Mouse (Mus musculus) neural tube, embryonic 13.5 days (tissue): ENCODE results near the gene Spi1. TPM values are rescaled to one million over a fixed set of nuclear protein-coding genes. Genes with fewer than 3 reads are reported as not detected.

Source experiments
- ATAC-seq: fragments of 200-750 bp; cut with Nextera tagmentation; 2 replicates; pipeline ENCODE4 v1.8.0; 2017; ENCODE audit warnings: low read depth, mild to moderate bottlenecking, moderate TSS enrichment, moderate library complexity
- H3K27ac ChIP-seq: fragments of 300-500 bp; sonication (generic); replicated peaks from 2 replicates; pipeline ENCODE4 v1.5.1; 2015; ENCODE audit warnings: moderate library complexity, mild to moderate bottlenecking, inconsistent platforms
- H3K27me3 ChIP-seq: fragments of 300-500 bp; sonication (generic); 2 replicates; pipeline ENCODE4 v1.6.1; 2015; ENCODE audit warnings: mild to moderate bottlenecking, inconsistent platforms
- H3K36me3 ChIP-seq: fragments of 300-500 bp; sonication (generic); 2 replicates; pipeline ENCODE4 v1.6.1; 2015; ENCODE audit warnings: mild to moderate bottlenecking, inconsistent platforms
- H3K4me1 ChIP-seq: fragments of 300-500 bp; sonication (generic); replicated peaks from 2 replicates; pipeline ENCODE4 v1.6.1; 2015; ENCODE audit warnings: inconsistent platforms
- H3K4me2 ChIP-seq: fragments of 300-500 bp; sonication (generic); 2 replicates; pipeline ENCODE4 v1.6.1; 2015; ENCODE audit warnings: inconsistent platforms, mild to moderate bottlenecking, moderate library complexity
- H3K4me3 ChIP-seq: fragments of 300-500 bp; sonication (generic); 2 replicates; pipeline ENCODE4 v1.5.1; 2015; ENCODE audit warnings: mild to moderate bottlenecking, inconsistent platforms
- H3K9ac ChIP-seq: fragments of 300-500 bp; sonication (generic); 2 replicates; pipeline ENCODE4 v1.6.1; 2015; ENCODE audit warnings: moderate library complexity, mild to moderate bottlenecking, inconsistent platforms
- H3K9me3 ChIP-seq: fragments of 300-500 bp; sonication (generic); 2 replicates; pipeline ENCODE4 v1.6.1; 2016; ENCODE audit warnings: inconsistent platforms
- WGBS: fragments of 180-500 bp; shearing (Covaris S2); methylation state at CpG from one replicate; pipeline ENCODE4 v1.1.7; 2015; 5-methylcytosine and 5-hydroxymethylcytosine counted together
- polyA plus RNA-seq: library from polyadenylated mRNA; unstranded; fragments of >200 nt; fragmentation: Nextera tagmentation; extraction: Ambion mirVana; gene quantifications from 2 replicates; pipeline ENCODE4 v1.2.1, GENCODE M21; 2015

Gene Spi1
- polyA plus RNA-seq, 1 experiment from 2014 or later = 5.2 TPM

- ATAC-seq = no peak
- Histone ChIP-seq H3K36me3 (no peaks in the 10 kb centered on the region), H3K4me1 (no peaks in the 10 kb centered on the region), H3K9me3 (no peaks in the 10 kb centered on the region), H3K4me2 (no peak overlapping the region), H3K27ac (no peak overlapping the region), H3K4me3 (no peak overlapping the region), H3K9ac (no peak overlapping the region), H3K27me3 (no peaks in the 10 kb centered on the region)
- 88% methylated on average over 14 of the region's 14 CpGs for WGBS
Observed at GRCm38 (mm10) chr2:91085494-91086391, 3.6 kb downstream of the Spi1 start.

- no peak overlapping the region for H3K27ac ChIP-seq
- ATAC-seq = no peak
- H3K9ac ChIP-seq = no peak overlapping the region
- 69% methylated on average over 9 of the region's 9 CpGs for WGBS
- no peak overlapping the region for H3K4me2 ChIP-seq
- H3K4me3 ChIP-seq = no peak overlapping the region
- no peaks in the 10 kb centered on the region for H3K4me1 ChIP-seq
- H3K27me3 ChIP-seq = no peaks in the 10 kb centered on the region
- no peaks in the 10 kb centered on the region for H3K36me3 ChIP-seq
- no peaks in the 10 kb centered on the region for H3K9me3 ChIP-seq
Observed at GRCm38 (mm10) chr2:91086392-91087237, 4.4 kb downstream of the Spi1 start.

GRCm38 (mm10) chr2:91087453-91087852 lies 5.3 kb downstream of the Spi1 start:
- Histone ChIP-seq H3K27ac (no peak overlapping the region), H3K36me3 (no peaks in the 10 kb centered on the region), H3K4me1 (no peaks in the 10 kb centered on the region), H3K4me2 (no peak overlapping the region), H3K27me3 (no peaks in the 10 kb centered on the region), H3K9ac (no peak overlapping the region), H3K9me3 (no peaks in the 10 kb centered on the region), H3K4me3 (no peak overlapping the region)
- ATAC-seq = no peak
- WGBS = 86% methylated on average over 9 of the region's 9 CpGs

GRCm38 (mm10) chr2:91088987-91089386 lies 6.8 kb downstream of the Spi1 start:
- no peaks in the 10 kb centered on the region for H3K27me3 ChIP-seq
- H3K9ac ChIP-seq = no peak overlapping the region
- H3K27ac ChIP-seq = no peak overlapping the region
- 80% methylated on average over 9 of the region's 9 CpGs for WGBS
- no peaks in the 10 kb centered on the region for H3K4me1 ChIP-seq
- H3K4me2 ChIP-seq = no peak overlapping the region
- no peaks in the 10 kb centered on the region for H3K36me3 ChIP-seq
- no peaks in the 10 kb centered on the region for H3K9me3 ChIP-seq
- no peak for ATAC-seq
- H3K4me3 ChIP-seq = no peak overlapping the region

GRCm38 (mm10) chr2:91090208-91090607 lies 8.0 kb downstream of the Spi1 start:
- H3K4me2 ChIP-seq = no peak overlapping the region
- ATAC-seq = no peak
- H3K36me3 ChIP-seq = no peaks in the 10 kb centered on the region
- H3K9ac ChIP-seq = no peak overlapping the region
- H3K4me1 ChIP-seq = no peaks in the 10 kb centered on the region
- no peaks in the 10 kb centered on the region for H3K27me3 ChIP-seq
- H3K9me3 ChIP-seq = no peaks in the 10 kb centered on the region
- no peak overlapping the region for H3K27ac ChIP-seq
- WGBS = 80% methylated on average over 6 of the region's 6 CpGs
- H3K4me3 ChIP-seq = no peak overlapping the region

GRCm38 (mm10) chr2:91090827-91091226 lies 8.6 kb downstream of the Spi1 start:
- Histone ChIP-seq H3K4me1 (no peaks in the 10 kb centered on the region), H3K9me3 (no peaks in the 10 kb centered on the region), H3K27ac (no peak overlapping the region), H3K27me3 (no peaks in the 10 kb centered on the region), H3K4me3 (no peak overlapping the region), H3K36me3 (no peaks in the 10 kb centered on the region), H3K9ac (no peak overlapping the region), H3K4me2 (no peak overlapping the region)
- WGBS = 78% methylated on average over 6 of the region's 6 CpGs
- ATAC-seq = no peak

GRCm38 (mm10) chr2:91096524-91096923 lies 14.3 kb downstream of the Spi1 start:
- Histone ChIP-seq H3K4me3 (no peak overlapping the region), H3K4me2 (no peak overlapping the region), H3K9ac (no peak overlapping the region), H3K27me3 (no peaks in the 10 kb centered on the region), H3K36me3 (no peaks in the 10 kb centered on the region), H3K4me1 (no peaks in the 10 kb centered on the region), H3K27ac (no peak overlapping the region), H3K9me3 (no peaks in the 10 kb centered on the region)
- no peak for ATAC-seq
- 72% methylated on average over 14 of the region's 14 CpGs for WGBS

GRCm38 (mm10) chr2:91097015-91097414 lies 14.8 kb downstream of the Spi1 start:
- 85% methylated on average over 10 of the region's 10 CpGs for WGBS
- Histone ChIP-seq H3K4me2 (no peak overlapping the region), H3K4me1 (no peaks in the 10 kb centered on the region), H3K27ac (no peak overlapping the region), H3K9me3 (no peaks in the 10 kb centered on the region), H3K27me3 (no peaks in the 10 kb centered on the region), H3K4me3 (no peak overlapping the region; the same call in 1 of the 2 replicates), H3K9ac (no peak overlapping the region), H3K36me3 (no peaks in the 10 kb centered on the region)
- no peak for ATAC-seq

- Histone ChIP-seq H3K36me3 (no peaks in the 10 kb centered on the region), H3K27me3 (no peaks in the 10 kb centered on the region), H3K9ac (no peak overlapping the region), H3K4me3 (no peak overlapping the region), H3K4me2 (no peak overlapping the region), H3K9me3 (no peaks in the 10 kb centered on the region), H3K27ac (no peak overlapping the region), H3K4me1 (no peaks in the 10 kb centered on the region)
- no peak for ATAC-seq
- WGBS = 95% methylated on average over 2 of the region's 2 CpGs
Observed at GRCm38 (mm10) chr2:91098156-91098555, 16.0 kb downstream of the Spi1 start.

GRCm38 (mm10) chr2:91101124-91101740 lies 19.0 kb downstream of the Spi1 start:
- H3K27ac ChIP-seq = no peak overlapping the region
- H3K9me3 ChIP-seq = no peaks in the 10 kb centered on the region
- no peak overlapping the region for H3K4me3 ChIP-seq
- no peaks in the 10 kb centered on the region for H3K27me3 ChIP-seq
- no peaks in the 10 kb centered on the region for H3K4me1 ChIP-seq
- ATAC-seq = peak; percentile 84
- H3K9ac ChIP-seq = no peak overlapping the region
- 12% methylated on average over 7 of the region's 7 CpGs for WGBS
- no peak overlapping the region for H3K4me2 ChIP-seq
- no peaks in the 10 kb centered on the region for H3K36me3 ChIP-seq

GRCm38 (mm10) chr2:91108156-91108555 lies 26.0 kb downstream of the Spi1 start:
- Histone ChIP-seq H3K9ac (no peak overlapping the region), H3K4me3 (no peak overlapping the region), H3K27ac (no peak overlapping the region), H3K4me2 (no peak overlapping the region), H3K27me3 (no peaks in the 10 kb centered on the region), H3K4me1 (no peaks in the 10 kb centered on the region), H3K9me3 (no peaks in the 10 kb centered on the region), H3K36me3 (no peaks in the 10 kb centered on the region)
- no peak for ATAC-seq
- WGBS = 92% methylated on average over 3 of the region's 3 CpGs

- 92% methylated on average over 5 of the region's 5 CpGs for WGBS
Observed at GRCm38 (mm10) chr2:91109241-91109640, 27.1 kb downstream of the Spi1 start.

More at GRCm38 (mm10) chr2:91109241-91109640, 27.1 kb downstream of the Spi1 start:
- Histone ChIP-seq H3K36me3 (no peaks in the 10 kb centered on the region), H3K27ac (no peak overlapping the region), H3K4me2 (no peak overlapping the region), H3K4me3 (no peak overlapping the region), H3K4me1 (no peaks in the 10 kb centered on the region), H3K9me3 (no peaks in the 10 kb centered on the region), H3K27me3 (no peaks in the 10 kb centered on the region), H3K9ac (no peak overlapping the region)
- no peak for ATAC-seq
